Mouse (Mus musculus) layer of hippocampus, adult 2 months (tissue): ENCODE data around the gene Amph. TPM values are rescaled to one million over a fixed set of nuclear protein-coding genes. Genes with fewer than 3 reads are reported as not detected.
"Not testable (repeated sequence)": the region's sequence is repeated elsewhere in the genome, so short reads cannot be mapped to it uniquely, and the experiment has no call there.

Experiments used
- DNase-seq, 2 experiments: peaks; one replicate each; pipeline ENCODE4 v3.0.0; 2022; ENCODE audit warnings: low spot score in 2 of 2
- H3K27ac ChIP-seq: fragments of 200-600 bp; 2 replicates; pipeline ENCODE4 v1.8.1; 2022
- H3K4me3 ChIP-seq: fragments of 200-600 bp; 2 replicates; pipeline ENCODE4 v1.8.1; 2022; ENCODE audit warnings: mild to moderate bottlenecking
- CTCF ChIP-seq: fragments of 200-600 bp; conservative IDR thresholded peaks from 2 replicates; pipeline ENCODE4 v1.8.1; 2022; ENCODE audit warnings: antibody characterized with exemption, mild to moderate bottlenecking, moderate library complexity
- total RNA-seq, 2 experiments: library from RNA; stranded (reverse); gene quantifications; 2 replicates each; pipeline ENCODE4 v1.2.3; 2021

Amph gene
- total RNA-seq, 2 experiments from 2014 or later = 231 to 253 TPM

GRCm38 (mm10) chr13:19031916-19032688 lies 84.1 kb downstream of the Amph start:
- no peak for TF ChIP-seq CTCF
- Histone ChIP-seq H3K4me3 (no peak overlapping the region), H3K27ac (no peak overlapping the region)
- DNase-seq = no peak

GRCm38 (mm10) chr13:19052090-19052489 lies 104.1 kb downstream of the Amph start:
- no peak for TF ChIP-seq CTCF
- Histone ChIP-seq H3K4me3 (no peak overlapping the region), H3K27ac (peak overlapping the region; percentile 46; the same call in 1 of the 2 replicates)
- no peak for DNase-seq

DNA sequence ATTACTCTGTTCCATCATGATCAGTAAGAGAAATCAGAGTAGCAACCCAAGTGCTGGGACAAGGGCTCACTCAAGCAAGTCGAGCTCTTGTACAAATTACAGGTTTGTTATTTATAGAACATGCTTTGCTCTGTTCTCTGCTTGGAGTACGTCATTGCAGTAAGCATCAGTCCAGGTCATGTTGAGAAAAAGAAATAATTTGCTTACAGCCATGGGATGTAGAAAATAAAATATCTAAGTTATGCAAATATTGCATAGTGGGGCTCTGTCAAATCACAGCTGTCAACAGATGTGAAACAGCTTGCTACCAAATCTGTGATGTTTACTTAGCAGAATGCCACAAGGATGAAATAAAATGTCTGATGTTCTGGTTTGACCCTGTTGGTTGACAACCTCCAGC lies 106.5 kb downstream of the Amph start:
- no peak overlapping the region for H3K27ac ChIP-seq
- DNase-seq = no peak
- no peak overlapping the region for H3K4me3 ChIP-seq
- TF ChIP-seq CTCF = no peak

GRCm38 (mm10) chr13:19072261-19072660 lies 124.3 kb downstream of the Amph start:
- DNase-seq = no peak
- no peak overlapping the region for H3K4me3 ChIP-seq
- TF ChIP-seq CTCF = no peak
- no peak overlapping the region for H3K27ac ChIP-seq

- no peak overlapping the region for H3K4me3 ChIP-seq
- peak; percentile 19 to 29 for DNase-seq
- no peak overlapping the region; the same call in 1 of the 2 replicates for H3K27ac ChIP-seq
- TF ChIP-seq CTCF = no peak
These were observed 129.4 kb downstream of the Amph start for GRCm38 (mm10) chr13:19077427-19077826.

GRCm38 (mm10) chr13:19081932-19082331 lies 133.9 kb downstream of the Amph start:
- TF ChIP-seq CTCF = no peak
- no peak overlapping the region for H3K4me3 ChIP-seq

DNA sequence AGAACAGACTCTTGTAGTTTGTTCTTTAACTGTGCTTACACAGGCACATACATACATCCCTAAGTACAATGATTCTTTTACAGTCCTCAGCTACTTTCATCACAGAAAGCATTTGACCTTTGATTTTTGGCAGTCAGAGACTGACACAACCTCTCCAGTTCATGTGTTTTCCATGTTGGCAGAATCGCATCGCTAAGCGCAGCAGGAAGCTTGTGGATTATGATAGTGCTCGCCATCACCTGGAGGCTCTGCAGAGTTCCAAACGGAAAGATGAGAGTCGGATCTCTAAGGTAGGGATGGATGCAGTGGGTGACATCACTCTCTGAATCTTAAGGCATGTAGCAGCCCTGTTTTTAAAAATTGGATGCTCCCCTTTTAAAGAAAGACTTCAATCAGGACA lies 146.6 kb downstream of the Amph start:
- no peak for DNase-seq
- H3K27ac ChIP-seq = no peak overlapping the region
- H3K4me3 ChIP-seq = no peak overlapping the region
- no peak for TF ChIP-seq CTCF

More at GRCm38 (mm10) chr13:19081932-19082331, 133.9 kb downstream of the Amph start:
- no peak overlapping the region for H3K27ac ChIP-seq
- DNase-seq = no peak

GRCm38 (mm10) chr13:19097117-19097516 lies 149.1 kb downstream of the Amph start:
- TF ChIP-seq CTCF = no peak
- H3K27ac ChIP-seq = no peak overlapping the region
- no peak overlapping the region for H3K4me3 ChIP-seq
- no peak for DNase-seq

GRCm38 (mm10) chr13:19101889-19102402 lies 153.9 kb downstream of the Amph start:
- Histone ChIP-seq H3K27ac (peak overlapping the region; percentile 83), H3K4me3 (no peak overlapping the region)
- no peak for TF ChIP-seq CTCF
- DNase-seq = peak; percentile 74 to 80

- TF ChIP-seq CTCF = peak; percentile 72
- no peak overlapping the region for H3K4me3 ChIP-seq
- peak in 1 of 2 experiments; percentile 12 for DNase-seq
These were observed 158.4 kb downstream of the Amph start for GRCm38 (mm10) chr13:19106418-19106817.

DNA sequence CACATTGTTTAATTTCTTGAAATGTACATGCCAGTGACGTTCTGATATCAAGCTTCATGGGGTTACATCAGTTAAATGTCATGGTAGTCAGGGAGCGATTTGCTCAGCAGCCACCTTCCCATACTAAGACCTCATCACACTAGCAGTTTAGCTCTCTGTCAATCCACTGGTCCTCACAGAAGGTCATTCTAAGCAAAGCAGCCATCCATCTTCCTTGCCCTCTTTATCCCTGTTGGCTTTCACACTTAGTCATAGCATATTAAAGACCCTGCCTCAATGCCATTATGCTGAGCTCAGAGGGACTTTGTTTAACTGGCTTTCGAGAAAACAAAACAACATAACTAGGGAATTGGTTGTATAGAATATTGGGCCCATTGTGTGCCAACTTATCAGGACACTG lies 161.3 kb downstream of the Amph start:
- no peak overlapping the region for H3K27ac ChIP-seq
- DNase-seq = no peak
- no peak overlapping the region for H3K4me3 ChIP-seq
- TF ChIP-seq CTCF = no peak

More at GRCm38 (mm10) chr13:19106418-19106817, 158.4 kb downstream of the Amph start:
- H3K27ac ChIP-seq = peak overlapping the region; percentile 58

DNA sequence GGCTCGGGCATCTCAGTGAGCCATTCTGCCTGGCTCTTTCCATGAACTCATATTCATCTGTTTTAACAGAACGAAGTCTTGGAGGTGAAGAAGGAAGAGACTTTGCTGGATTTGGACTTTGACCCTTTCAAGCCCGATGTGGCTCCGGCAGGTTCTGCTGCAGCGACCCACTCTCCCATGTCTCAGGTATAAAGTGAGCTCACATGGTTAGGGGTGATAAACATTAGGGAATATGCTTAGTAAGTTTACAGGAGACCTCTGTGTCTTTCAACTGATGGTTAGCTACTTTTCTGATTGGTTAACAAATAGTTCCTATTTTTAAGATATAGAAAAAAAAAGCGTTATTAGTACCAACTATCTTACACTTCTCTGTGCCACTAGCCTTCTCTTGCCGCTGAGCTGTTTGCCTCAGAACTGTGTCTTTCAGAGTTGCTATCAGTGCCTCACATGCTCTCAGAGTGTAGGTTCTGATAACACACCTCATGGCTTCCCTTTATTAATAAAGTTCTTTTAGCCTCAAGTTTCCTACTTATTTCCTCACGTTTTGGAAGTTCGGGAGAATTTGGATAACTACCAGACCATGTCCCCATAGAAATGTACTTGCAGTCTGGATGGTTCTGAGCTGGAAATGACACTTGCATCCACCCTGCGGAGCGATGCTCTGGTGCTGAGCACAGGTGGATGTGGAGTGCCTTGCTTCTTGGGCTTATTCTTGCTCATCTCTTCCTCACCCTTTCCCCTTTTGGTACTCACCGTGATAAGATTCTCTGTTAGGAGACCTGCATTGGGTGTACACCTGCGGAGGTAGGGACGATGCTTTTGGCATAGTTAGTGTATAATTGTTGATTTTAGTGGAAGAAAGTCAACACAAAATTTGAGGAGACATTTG lies 165.3 kb downstream of the Amph start:
- no peak for TF ChIP-seq CTCF
- no peak overlapping the region for H3K4me3 ChIP-seq
- DNase-seq = no peak
- no peak overlapping the region for H3K27ac ChIP-seq

GRCm38 (mm10) chr13:19114761-19115160 lies 166.8 kb downstream of the Amph start:
- DNase-seq, H3K4me3 ChIP-seq, H3K27ac ChIP-seq: not testable (repeated sequence)
